Mouse (Mus musculus) liver, embryonic 13.5 days (tissue): Measurements from ENCODE around the gene Zfp109. TPM values are rescaled to one million over a fixed set of nuclear protein-coding genes. Genes with fewer than 3 reads are reported as not detected.

Experiments used
- ATAC-seq: fragments of 200-750 bp; cut with Nextera tagmentation; 2 replicates; pipeline ENCODE4 v1.8.0; 2017; ENCODE audit warnings: low read depth, mild to moderate bottlenecking, moderate number of reproducible peaks, moderate library complexity
- DNase-seq: peaks from one replicate; pipeline ENCODE4 v3.0.0; 2022
- H3K27ac ChIP-seq: fragments of 300-500 bp; sonication (generic); 2 replicates; pipeline ENCODE4 v1.5.1; 2015; ENCODE audit warnings: moderate library complexity, mild to moderate bottlenecking, inconsistent platforms
- H3K27me3 ChIP-seq: fragments of 300-500 bp; sonication (generic); 2 replicates; pipeline ENCODE4 v1.6.1; 2015; ENCODE audit warnings: mild to moderate bottlenecking, inconsistent platforms
- H3K36me3 ChIP-seq: fragments of 300-500 bp; sonication (generic); 2 replicates; pipeline ENCODE4 v1.6.1; 2015; ENCODE audit warnings: mild to moderate bottlenecking, inconsistent platforms
- H3K4me1 ChIP-seq: fragments of 300-500 bp; sonication (generic); replicated peaks from 2 replicates; pipeline ENCODE4 v1.6.1; 2015; ENCODE audit warnings: inconsistent platforms
- H3K4me2 ChIP-seq: fragments of 300-500 bp; sonication (generic); 2 replicates; pipeline ENCODE4 v1.6.1; 2015; ENCODE audit warnings: inconsistent platforms, mild to moderate bottlenecking, moderate library complexity
- H3K4me3 ChIP-seq: fragments of 300-500 bp; sonication (generic); replicated peaks from 2 replicates; pipeline ENCODE4 v1.5.1; 2015; ENCODE audit warnings: mild to moderate bottlenecking, inconsistent platforms
- H3K9ac ChIP-seq: fragments of 300-500 bp; sonication (generic); 2 replicates; pipeline ENCODE4 v1.6.1; 2015; ENCODE audit warnings: mild to moderate bottlenecking, inconsistent platforms
- H3K9me3 ChIP-seq: fragments of 300-500 bp; sonication (generic); replicated peaks from 2 replicates; pipeline ENCODE4 v1.6.1; 2016; ENCODE audit warnings: inconsistent platforms
- WGBS: fragments of 180-500 bp; shearing (Covaris S2); methylation state at CpG from one replicate; pipeline ENCODE4 v1.1.7; 2015; ENCODE audit not compliant: insufficient replicate concordance; 5-methylcytosine and 5-hydroxymethylcytosine counted together
- polyA plus RNA-seq: library from polyadenylated mRNA; unstranded; fragments of >200 nt; fragmentation: Nextera tagmentation; extraction: Ambion mirVana; gene quantifications from 2 replicates; pipeline ENCODE4 v1.2.1, GENCODE M21; 2015

The Zfp109 gene
- polyA plus RNA-seq, 1 experiment from 2014 or later, result 1.3 TPM

- H3K4me1 ChIP-seq, result no peaks in the 10 kb centered on the region
- DNase-seq, result no peak
- H3K9ac ChIP-seq, result no peak overlapping the region
- H3K4me3 ChIP-seq, result no peak overlapping the region
- no peak overlapping the region for H3K27ac ChIP-seq
- H3K9me3 ChIP-seq, result 0 out of 2 replicates have a peak, but pooled peaks cover 3% of the 10 kb centered on the region
- WGBS, result 80% methylated on average over 4 of the region's 4 CpGs
- H3K36me3 ChIP-seq, result peaks cover 56% of the 10 kb centered on the region
- no peaks in the 10 kb centered on the region for H3K27me3 ChIP-seq
- H3K4me2 ChIP-seq, result no peak overlapping the region
- ATAC-seq, result no peak
These were observed 40.4 kb downstream of the Zfp109 start for GRCm38 (mm10) chr7:24196961-24197360.

DNA sequence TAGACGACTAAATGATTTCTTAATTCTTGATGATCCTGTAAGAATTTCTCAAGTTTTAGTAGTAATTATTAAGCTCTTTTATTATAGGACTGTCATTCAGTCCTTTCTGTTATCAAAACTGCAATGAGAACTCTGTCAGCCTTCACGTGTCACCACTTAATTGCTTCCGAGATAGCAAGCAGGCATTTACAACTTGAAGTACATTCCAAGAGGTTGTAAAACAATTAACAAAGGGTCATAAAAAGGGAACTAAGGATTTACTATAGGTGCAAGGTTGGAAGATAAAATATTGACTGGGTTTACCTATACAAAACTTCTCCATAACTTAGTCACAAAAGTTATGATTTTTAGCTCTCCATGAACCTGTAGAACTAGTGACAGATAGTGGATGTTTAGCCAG lies 44.2 kb downstream of the Zfp109 start:
- DNase-seq (no peak), ATAC-seq (no peak)
- H3K4me1 ChIP-seq, result no peaks in the 10 kb centered on the region
- H3K4me3 ChIP-seq, result no peak overlapping the region
- no peak overlapping the region for H3K27ac ChIP-seq
- no peaks in the 10 kb centered on the region for H3K27me3 ChIP-seq
- H3K9me3 ChIP-seq, result no peaks in the 10 kb centered on the region
- WGBS, result 62% methylated on average over 3 of the region's 3 CpGs
- H3K9ac ChIP-seq, result no peak overlapping the region
- no peak overlapping the region for H3K4me2 ChIP-seq
- peaks cover 20% of the 10 kb centered on the region for H3K36me3 ChIP-seq

GRCm38 (mm10) chr7:24191361-24191760 lies 46.0 kb downstream of the Zfp109 start:
- peaks cover 8% of the 10 kb centered on the region; the same call in 1 of the 2 replicates for H3K36me3 ChIP-seq
- DNase-seq, result no peak
- no peak overlapping the region for H3K27ac ChIP-seq
- no peak overlapping the region for H3K4me3 ChIP-seq
- ATAC-seq, result no peak
- WGBS, result 56% methylated on average over 2 of the region's 2 CpGs
- H3K4me2 ChIP-seq, result no peak overlapping the region
- H3K9ac ChIP-seq, result no peak overlapping the region
- H3K27me3 ChIP-seq, result no peaks in the 10 kb centered on the region
- H3K4me1 ChIP-seq, result no peaks in the 10 kb centered on the region
- no peaks in the 10 kb centered on the region for H3K9me3 ChIP-seq

- 11% methylated on average over 5 of the region's 5 CpGs for WGBS
These were observed 47.8 kb downstream of the Zfp109 start for GRCm38 (mm10) chr7:24189571-24189944.

DNA sequence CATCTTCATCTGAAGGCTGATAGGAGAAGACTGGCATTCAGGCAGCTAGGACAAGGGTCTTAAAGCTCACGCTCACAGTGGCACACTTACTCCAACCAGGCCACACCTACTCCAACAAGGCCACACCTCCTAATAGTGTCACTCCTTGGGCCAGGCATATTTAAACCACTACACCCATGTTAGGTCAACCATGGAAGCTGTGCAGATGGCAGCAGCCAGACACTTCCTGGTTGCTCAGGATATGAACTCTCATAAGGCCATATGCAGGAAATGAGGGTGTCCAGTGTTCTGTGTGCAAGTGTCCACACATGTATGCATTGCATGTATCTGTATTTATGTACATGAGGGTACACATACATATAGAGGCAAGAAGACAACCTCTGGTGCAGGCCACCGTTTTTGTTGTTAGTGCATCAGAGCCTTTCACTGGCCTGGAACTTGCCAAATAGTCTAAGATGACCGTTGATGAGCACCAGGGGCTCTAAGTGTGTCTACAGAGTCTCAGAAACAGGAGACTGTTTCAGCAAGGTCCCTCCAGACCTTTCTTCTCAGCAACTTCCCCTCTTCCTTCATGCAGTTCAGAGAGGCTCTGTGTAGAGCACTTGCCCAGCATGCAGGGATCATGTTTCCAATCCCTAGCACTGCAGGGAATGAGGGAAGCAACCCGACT lies 48.3 kb downstream of the Zfp109 start:
- DNase-seq (no peak), ATAC-seq (no peak)
- Histone ChIP-seq H3K9me3 (no peaks in the 10 kb centered on the region), H3K4me2 (no peak overlapping the region), H3K4me1 (no peaks in the 10 kb centered on the region), H3K27ac (no peak overlapping the region), H3K4me3 (no peak overlapping the region), H3K36me3 (0 out of 2 replicates have a peak, but pooled peaks cover 2% of the 10 kb centered on the region), H3K9ac (no peak overlapping the region), H3K27me3 (no peaks in the 10 kb centered on the region)
- WGBS, result 32% methylated on average over 4 of the region's 4 CpGs

More at GRCm38 (mm10) chr7:24189571-24189944, 47.8 kb downstream of the Zfp109 start:
- Histone ChIP-seq H3K9me3 (no peaks in the 10 kb centered on the region), H3K4me3 (no peak overlapping the region), H3K9ac (no peak overlapping the region), H3K27me3 (no peaks in the 10 kb centered on the region), H3K4me1 (no peaks in the 10 kb centered on the region), H3K36me3 (peaks cover 5% of the 10 kb centered on the region; the same call in 1 of the 2 replicates), H3K4me2 (no peak overlapping the region), H3K27ac (no peak overlapping the region)
- DNase-seq (no peak), ATAC-seq (no peak)

DNA sequence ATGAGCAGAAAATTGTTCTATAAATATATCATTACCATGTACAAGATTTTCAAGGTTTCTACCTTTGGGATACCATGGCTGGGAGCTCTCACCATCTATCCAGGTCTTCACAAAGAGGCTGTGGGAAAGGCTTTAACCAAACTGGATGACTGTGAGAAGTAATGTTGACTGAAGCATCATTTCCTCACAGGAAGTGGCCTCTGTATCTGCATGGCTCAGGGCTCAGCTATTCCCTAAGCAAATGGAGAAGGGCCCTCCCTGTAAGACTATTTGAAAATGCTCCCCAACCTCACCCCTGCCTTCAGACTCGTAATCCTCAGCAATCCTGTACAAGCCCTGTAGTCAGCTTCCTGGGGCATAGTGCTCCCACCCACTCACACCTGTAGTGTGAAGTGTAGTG lies 49.7 kb downstream of the Zfp109 start:
- no peaks in the 10 kb centered on the region for H3K36me3 ChIP-seq
- ATAC-seq, result no peak
- H3K27ac ChIP-seq, result no peak overlapping the region
- H3K27me3 ChIP-seq, result no peaks in the 10 kb centered on the region
- DNase-seq, result no peak
- WGBS, result 20% methylated on average over 1 of the region's 1 CpGs
- no peaks in the 10 kb centered on the region for H3K4me1 ChIP-seq
- H3K4me3 ChIP-seq, result no peak overlapping the region
- H3K4me2 ChIP-seq, result no peak overlapping the region
- H3K9me3 ChIP-seq, result no peaks in the 10 kb centered on the region
- no peak overlapping the region for H3K9ac ChIP-seq

Other genes starting within 250 kb of the Zfp109 start
- not detected in 2 replicates for gene V1rd19, start 235.9 kb downstream of the Zfp109 start, polyA plus RNA-seq
- not detected in 2 replicates for gene Vmn1r183, start 184.3 kb downstream of the Zfp109 start, polyA plus RNA-seq
- 10.0 and 13.1 TPM in 2 replicates for gene Zfp180, start 155.6 kb downstream of the Zfp109 start, polyA plus RNA-seq
- gene Zfp112, start 125.2 kb downstream of the Zfp109 start, polyA plus RNA-seq, result 1.0 TPM in 2 replicates
- gene Zfp235, start 103.4 kb downstream of the Zfp109 start, polyA plus RNA-seq, result 3.8 and 4.6 TPM in 2 replicates
- gene Zfp114, start 62.5 kb downstream of the Zfp109 start, polyA plus RNA-seq, result 0.61 and 0.94 TPM in 2 replicates
- gene Zfp111, start 26.1 kb downstream of the Zfp109 start, polyA plus RNA-seq, result 1.4 and 2.5 TPM in 2 replicates
- gene Zfp108, start 17.2 kb upstream of the Zfp109 start, polyA plus RNA-seq, result 0.40 and 0.49 TPM in 2 replicates
- gene Zfp93, start 32.9 kb upstream of the Zfp109 start, polyA plus RNA-seq, result 0.97 and 1.2 TPM in 2 replicates
- gene Zfp61, start 63.7 kb upstream of the Zfp109 start, polyA plus RNA-seq, result 3.4 and 5.1 TPM in 2 replicates
- gene Zfp94, start 79.1 kb upstream of the Zfp109 start, polyA plus RNA-seq, result 2.5 and 2.6 TPM in 2 replicates
- gene Tescl, start 96.4 kb upstream of the Zfp109 start, polyA plus RNA-seq, result not detected in 2 replicates
- gene Lypd5, start 111.6 kb upstream of the Zfp109 start, polyA plus RNA-seq, result not detected in 2 replicates
- gene Kcnn4, start 132.7 kb upstream of the Zfp109 start, polyA plus RNA-seq, result 126 and 128 TPM in 2 replicates
- gene Smg9, start 162.1 kb upstream of the Zfp109 start, polyA plus RNA-seq, result 15.2 and 16.5 TPM in 2 replicates
- gene Irgc1, start 214.7 kb upstream of the Zfp109 start, polyA plus RNA-seq, result not detected in 2 replicates
- 1.9 and 2.3 TPM in 2 replicates for gene Plaur, start 224.9 kb upstream of the Zfp109 start, polyA plus RNA-seq
- gene Cadm4, start 244.5 kb upstream of the Zfp109 start, polyA plus RNA-seq, result 0.20 and 0.22 TPM in 2 replicates